Mouse (Mus musculus): ENCODE results near the gene Slc1a5.

Gene Slc1a5

GRCm38 (mm10) chr7:16845820-16846167 lies 64.7 kb downstream of the Slc1a5 start:
- DNase-seq (ENCODE audit: low read depth in 1 of 2, low spot score in 2 of 2), result no peak

- no peak for DNase-seq (ENCODE audit: low read depth in 1 of 2, low spot score in 2 of 2)
Observed at GRCm38 (mm10) chr7:16846775-16847174, 65.6 kb downstream of the Slc1a5 start.

- no peak for DNase-seq (ENCODE audit: low read depth in 1 of 2, low spot score in 2 of 2)
Observed at GRCm38 (mm10) chr7:16847507-16847906, 66.4 kb downstream of the Slc1a5 start.

All from monocyte, adult 2 months (primary cell).